Mouse (Mus musculus): ENCODE results near the gene Bnc1.

- TF ChIP-seq CTCF (IDR thresholded peaks at IDR 0.05; ENCODE audit: extremely low read depth, insufficient read depth, insufficient read length, insufficient replicate concordance) = no peak
- no peak for TF ChIP-seq POLR2A (IDR thresholded peaks at IDR 0.05; ENCODE audit: low read depth, low read length)
Observed at GRCm38 (mm10) chr7:81968451-81968850, 23.6 kb downstream of the Bnc1 start.
